Comparison of ENCODE assay signal across 9 mouse cellular contexts in the genomic region with DNA sequence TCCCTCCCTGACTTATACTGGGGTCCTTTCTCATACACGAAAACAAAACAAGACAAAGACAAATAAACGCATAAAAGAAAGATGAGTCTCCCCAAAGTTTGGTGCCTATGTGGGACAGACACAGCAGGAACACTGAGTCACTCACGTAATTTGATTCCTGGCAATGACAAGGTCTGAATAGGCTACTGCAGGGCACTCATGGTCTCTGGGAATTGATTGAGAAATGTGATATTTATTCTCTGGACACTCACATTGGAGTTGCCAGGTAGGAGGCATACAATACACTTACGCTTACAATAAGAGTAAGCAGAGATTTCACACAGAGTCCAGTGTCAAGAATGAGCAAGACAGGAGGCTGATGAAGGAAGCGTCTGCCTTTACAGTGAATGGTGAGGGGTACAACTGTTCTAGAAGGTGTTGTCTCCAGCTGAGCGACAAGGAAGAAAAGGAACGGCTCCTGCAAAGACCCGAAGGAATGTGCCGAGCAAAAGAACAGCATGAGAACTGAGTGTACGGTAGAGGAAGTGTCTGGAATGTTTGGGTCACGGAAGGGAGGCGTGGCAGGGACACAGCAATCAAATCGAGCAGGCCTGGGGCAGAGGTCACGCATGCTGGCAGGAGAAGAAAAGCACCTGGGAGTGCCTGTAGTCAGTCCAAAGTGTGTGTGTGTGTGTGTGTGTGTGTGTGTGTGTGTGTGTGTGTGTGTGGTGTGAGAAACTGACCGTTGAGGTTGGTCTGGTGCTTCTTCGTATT. TPM values are rescaled to one million over a fixed set of nuclear protein-coding genes. Genes with fewer than 3 reads are reported as not detected.
DNase-seq lines count a peak whose midpoint lies in the region; ATAC-seq and TF ChIP-seq lines count a peak whose summit lies in the region.
"Had no signal": no experiment of that assay in that cellular context is flagged by ENCODE, and none has a peak within 500 bp of the region (broad histone marks: within the 10 kb centered on the region; RNA-seq: fewer than 3 reads in every experiment).

No protein-coding gene starts in this region.

- peak; percentile 94 for ATAC-seq in intestine, embryonic 15.5 days
- no peak for ATAC-seq in megakaryocyte, adult 5-6 weeks (ENCODE audit: poor library complexity, severe bottlenecking)

- TF ChIP-seq CTCF in lung, adult 2 months (IDR thresholded peaks at IDR 0.05; ENCODE audit: insufficient read depth, low read length) = no peak

- H3K4me1 ChIP-seq in intestine, embryonic 15.5 days (replicated peaks) = peaks cover 8% of the 10 kb centered on the region
- peaks cover 9% of the 10 kb centered on the region for H3K4me1 ChIP-seq in lung, adult 2 months (ENCODE audit: control insufficient read depth, insufficient read depth, low read length)
- H3K4me1 ChIP-seq: hindbrain, embryonic 15.5 days had no signal

- H3K9me3 ChIP-seq in intestine, embryonic 15.5 days = no peaks in the 10 kb centered on the region
- H3K9me3 ChIP-seq: hindbrain, embryonic 15.5 days had no signal

- peak; percentile 40; the same call in 1 of the 2 replicates for TF ChIP-seq POLR2A in lung, adult 2 months (IDR thresholded peaks at IDR 0.05; ENCODE audit: borderline replicate concordance, extremely low read depth, low read depth, low read length)

- H3K27ac ChIP-seq in intestine, embryonic 15.5 days = peak overlapping the region; percentile 28
- H3K27ac ChIP-seq: hindbrain, embryonic 15.5 days had no signal

- H3K9ac ChIP-seq in intestine, embryonic 15.5 days = no peak overlapping the region
- H3K9ac ChIP-seq: hindbrain, embryonic 15.5 days had no signal

- H3K36me3 ChIP-seq in intestine, embryonic 15.5 days = no peaks in the 10 kb centered on the region
- H3K36me3 ChIP-seq: hindbrain, embryonic 15.5 days had no signal

- H3K27me3 ChIP-seq in intestine, embryonic 15.5 days (replicated peaks) = no peaks in the 10 kb centered on the region
- H3K27me3 ChIP-seq: hindbrain, embryonic 15.5 days had no signal

- 28% methylated on average over 16 of the region's 16 CpGs for WGBS in intestine, embryonic 15.5 days
- 30% methylated on average over 16 of the region's 16 CpGs for WGBS in lung, adult 2 months

- peak overlapping the region; percentile 1; the same call in 1 of the 2 replicates for H3K4me2 ChIP-seq in intestine, embryonic 15.5 days (replicated peaks)
- H3K4me2 ChIP-seq: hindbrain, embryonic 15.5 days had no signal

- H3K4me3 ChIP-seq in intestine, embryonic 15.5 days (replicated peaks) = no peak overlapping the region
- H3K4me3 ChIP-seq in lung, adult 2 months (replicated peaks; ENCODE audit: extremely low read depth, low read depth, low read length) = no peak overlapping the region
- H3K4me3 ChIP-seq: hindbrain, embryonic 15.5 days had no signal

- peak; percentile 37 for DNase-seq in ovary, adult 18-20 months (ENCODE audit: low spot score)
- DNase-seq in ovary, postnatal 10 days (ENCODE audit: low spot score) = no peak
- DNase-seq in lung, adult 2 months = peak; percentile 63
- peak; percentile 53 to 79 for DNase-seq in urinary bladder, postnatal 36 days (ENCODE audit: low spot score in 2 of 2)
- no peak for DNase-seq in layer of hippocampus, postnatal 10 days (ENCODE audit: low spot score in 2 of 2)
- no peak for DNase-seq in frontal cortex, postnatal 25 days (ENCODE audit: low spot score in 2 of 2)

RNA-seq across cellular contexts. Expression of a gene that starts 12.5 kb away (rescaled TPM):
- 10.5 and 10.9 TPM in 2 replicates for polyA plus RNA-seq in intestine, embryonic 15.5 days (2015; fragmentation: Nextera tagmentation; extraction: Ambion mirVana)
- 22.4 and 23.0 TPM in 2 replicates for polyA plus RNA-seq in lung, adult 2 months (2012; rRNA removed)
- 10 to 100 TPM; 13.3 to 15.8 TPM for total RNA-seq in layer of hippocampus, postnatal 10 days (2021)
- total RNA-seq in megakaryocyte, adult 5-6 weeks (2015) = 4.7 and 5.5 TPM in 2 replicates
- 4.6 and 6.6 TPM in 2 replicates for total RNA-seq in megakaryocyte, adult 5-6 weeks (2017)

RNA-seq across cellular contexts. Expression of a gene that starts 44.9 kb away (rescaled TPM):
- polyA plus RNA-seq in intestine, embryonic 15.5 days (2015; fragmentation: Nextera tagmentation; extraction: Ambion mirVana) = 1.2 and 1.7 TPM in 2 replicates
- 19.8 and 28.7 TPM in 2 replicates for polyA plus RNA-seq in lung, adult 2 months (2012; rRNA removed)
- 1 to 10 TPM; 1.4 to 3.6 TPM for total RNA-seq in layer of hippocampus, postnatal 10 days (2021)
- total RNA-seq in megakaryocyte, adult 5-6 weeks (2015) = 0.25 and 0.84 TPM in 2 replicates
- 0.70 TPM in 1 of 2 replicates, not detected in the other for total RNA-seq in megakaryocyte, adult 5-6 weeks (2017)

Comparison
In these comparisons a context has a peak if more than half of its experiments do, and no peak if none do; other contexts are left out.
1. DNase-seq: peak in ovary, adult 18-20 months (single experiment), lung, adult 2 months (single experiment) and urinary bladder, postnatal 36 days (2 of 2); none in ovary, postnatal 10 days (single experiment), layer of hippocampus, postnatal 10 days (0 of 2) and frontal cortex, postnatal 25 days (0 of 2).